Mouse (Mus musculus) frontal cortex, adult (tissue): ENCODE results near the gene Gm49396.

Experiments used
- ATAC-seq: cut with Nextera tagmentation; 2 replicates; pipeline ENCODE4 v1.9.2; 2017; ENCODE audit warnings: mild to moderate bottlenecking, moderate library complexity, mixed read lengths; ENCODE audit not compliant: low TSS enrichment

The Gm49396 gene

GRCm38 (mm10) chr7:30552102-30553020, 10.8 kb upstream of the Gm49396 start, which contains the start of the genes Hspb6 and Proser3:
TSS of gene Hspb6 (plus strand) at chr7:30552178.
TSS of gene Proser3 (minus strand) at chr7:30552299.
- ATAC-seq = peak; percentile 85

- 0 out of 2 replicates have a peak, but pooled peaks have one; percentile 14 for ATAC-seq
These were observed 10.0 kb upstream of the Gm49396 start for GRCm38 (mm10) chr7:30553021-30553589.

- ATAC-seq = no peak
These were observed 9.1 kb upstream of the Gm49396 start for GRCm38 (mm10) chr7:30553810-30554584.

DNA sequence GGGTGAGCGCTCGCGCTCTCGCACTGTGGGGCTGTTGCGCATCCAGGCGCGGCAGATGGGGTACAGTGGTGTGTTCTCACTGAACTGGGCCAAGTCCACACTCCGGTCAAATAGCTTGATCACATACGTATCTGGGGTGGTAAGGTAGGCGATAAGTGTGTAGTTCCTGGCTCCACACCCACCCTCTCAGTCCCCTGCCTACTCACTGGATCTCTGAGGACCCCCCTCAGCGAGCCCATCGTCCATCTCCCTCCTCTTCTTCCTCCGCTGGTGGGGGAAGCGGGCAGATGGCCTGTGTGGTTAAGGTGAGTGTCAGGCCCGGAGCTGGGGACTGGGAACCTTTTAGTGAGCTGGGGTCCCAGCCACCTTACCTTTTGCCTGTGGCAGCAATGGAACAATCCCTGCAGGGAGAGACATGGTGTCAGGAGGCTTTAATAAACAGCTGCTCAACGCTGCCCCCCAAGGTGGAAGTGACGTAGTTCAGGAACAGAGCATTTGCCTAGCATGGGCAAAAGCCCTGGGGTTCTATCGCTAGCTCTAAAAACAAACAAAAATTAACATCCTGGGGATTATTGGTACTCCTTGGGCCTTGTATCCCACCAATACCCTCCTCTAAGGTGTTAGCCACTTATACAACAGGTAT, 6.1 kb upstream of the Gm49396 start:
- no peak for ATAC-seq

DNA sequence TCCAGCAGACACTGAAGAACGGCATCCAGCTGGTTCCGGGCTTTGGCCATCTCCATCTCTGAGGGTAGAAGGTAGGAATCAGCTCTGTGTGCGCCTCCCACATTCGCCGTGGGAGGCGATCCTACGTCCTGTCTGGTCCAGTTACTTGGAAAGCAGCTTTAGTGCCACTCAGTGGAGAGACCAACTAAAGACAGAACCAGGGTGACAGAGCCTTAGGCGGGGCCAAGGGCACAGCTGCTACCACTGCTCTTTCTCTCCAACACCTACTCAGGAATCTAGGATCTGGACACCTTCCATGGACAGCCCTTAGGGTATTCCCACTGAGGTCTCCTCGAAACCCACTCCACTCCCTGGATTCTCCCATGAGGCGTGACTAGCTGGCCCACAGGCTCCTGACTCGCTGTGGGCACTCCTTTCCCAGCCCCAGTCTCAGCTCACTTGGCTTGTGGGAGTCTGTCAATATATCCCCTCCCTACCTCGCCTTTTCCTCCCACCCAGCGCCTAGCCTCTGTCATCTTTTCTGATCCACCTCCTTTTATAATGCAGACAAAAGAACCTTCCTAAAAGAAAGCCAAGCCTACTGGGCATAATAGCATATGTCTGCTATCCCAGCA, 5.1 kb upstream of the Gm49396 start:
- no peak for ATAC-seq

DNA sequence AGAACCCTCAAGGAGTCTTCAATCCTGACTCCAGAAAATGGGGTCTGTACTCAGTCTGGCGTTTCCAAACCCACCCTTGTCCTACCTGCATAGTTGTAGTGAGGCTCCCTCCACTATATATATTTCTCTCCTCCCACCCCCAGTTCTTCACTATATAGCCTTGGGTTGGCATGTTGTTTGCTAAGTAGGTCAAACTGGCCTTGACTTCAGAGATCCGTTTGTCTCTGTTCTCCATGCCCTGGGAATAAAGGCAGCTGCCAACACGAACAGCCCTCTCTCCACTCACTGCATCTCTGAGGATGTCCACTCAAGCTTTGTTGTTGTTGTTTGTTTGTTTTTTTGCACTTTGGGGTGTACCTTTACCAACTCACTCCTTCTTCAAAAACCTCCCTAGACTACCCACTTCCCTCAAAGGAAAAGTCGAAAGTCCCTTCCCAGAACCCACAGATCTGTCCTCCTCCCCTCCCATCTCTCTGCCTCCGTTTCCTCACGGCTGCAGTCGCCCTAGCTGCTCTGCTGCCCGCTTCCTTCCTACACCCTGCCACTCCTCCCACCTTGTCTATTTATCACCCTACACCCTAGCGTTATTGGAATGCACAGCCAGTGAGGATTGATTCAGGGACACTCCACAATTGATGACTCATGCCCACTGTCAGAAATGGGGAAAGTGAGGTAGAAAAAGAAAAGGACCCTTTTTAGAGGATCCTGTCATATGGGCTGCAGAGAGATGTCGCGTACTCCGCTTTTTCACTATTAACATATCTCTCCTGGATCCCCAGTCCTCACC, 4.3 kb upstream of the Gm49396 start:
- no peak for ATAC-seq

GRCm38 (mm10) chr7:30559443-30559954, 3.6 kb upstream of the Gm49396 start, which contains the start of gene Lin37:
TSS of gene Lin37 (minus strand) at chr7:30559838.
- peak; percentile 76 for ATAC-seq

GRCm38 (mm10) chr7:30560296-30560695, 2.8 kb upstream of the Gm49396 start:
- no peak for ATAC-seq

GRCm38 (mm10) chr7:30562526-30563116, 523 bp upstream of the Gm49396 start:
- ATAC-seq = no peak

GRCm38 (mm10) chr7:30563906-30564280, 749 bp downstream of the Gm49396 start:
- ATAC-seq = no peak

GRCm38 (mm10) chr7:30564970-30565571, 1.9 kb downstream of the Gm49396 start, which contains the start of gene Igflr1:
TSS of gene Igflr1 (plus strand) at chr7:30565427.
- no peak for ATAC-seq

DNA sequence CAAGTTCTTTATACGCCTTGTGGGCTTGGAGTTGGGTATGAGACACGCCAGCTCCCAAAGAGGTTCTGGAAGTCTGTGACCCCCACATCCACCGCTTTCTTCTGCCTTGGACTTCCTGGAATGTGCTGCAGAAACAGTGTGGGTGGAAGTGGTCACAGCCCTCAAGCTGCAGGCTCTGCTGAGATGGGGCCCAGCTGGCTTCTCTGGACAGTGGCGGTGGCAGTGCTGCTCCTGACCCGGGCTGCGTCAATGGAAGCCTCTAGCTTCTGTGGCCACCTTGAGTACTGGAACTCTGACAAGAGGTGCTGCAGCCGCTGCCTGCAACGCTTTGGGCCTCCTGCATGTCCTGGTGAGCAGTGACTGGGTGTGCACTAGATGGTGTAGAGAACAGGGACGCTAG, 2.9 kb downstream of the Gm49396 start:
- ATAC-seq = no peak

GRCm38 (mm10) chr7:30567555-30567954, 4.4 kb downstream of the Gm49396 start:
- no peak for ATAC-seq

GRCm38 (mm10) chr7:30572389-30572788, 9.2 kb downstream of the Gm49396 start:
- ATAC-seq = no peak

DNA sequence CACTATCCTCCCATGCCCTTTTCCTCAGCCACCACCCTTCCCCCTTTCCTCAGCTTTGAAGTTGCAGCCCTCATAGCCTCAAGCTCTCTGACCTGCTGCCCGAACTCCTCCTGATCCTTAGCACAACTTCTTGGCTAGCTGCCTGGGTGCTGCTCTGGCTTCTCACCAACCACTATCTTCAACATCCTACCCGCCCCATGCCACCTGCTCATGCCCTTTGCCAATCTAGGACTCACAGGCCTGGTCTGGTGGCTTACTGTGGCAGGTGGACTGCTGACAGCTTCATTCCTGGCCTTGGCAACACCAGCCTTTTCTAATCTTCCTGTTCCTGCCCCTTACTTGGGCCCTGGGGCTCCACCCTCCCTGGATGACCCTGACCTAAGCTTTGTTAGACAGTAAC, 9.8 kb downstream of the Gm49396 start:
- no peak for ATAC-seq

DNA sequence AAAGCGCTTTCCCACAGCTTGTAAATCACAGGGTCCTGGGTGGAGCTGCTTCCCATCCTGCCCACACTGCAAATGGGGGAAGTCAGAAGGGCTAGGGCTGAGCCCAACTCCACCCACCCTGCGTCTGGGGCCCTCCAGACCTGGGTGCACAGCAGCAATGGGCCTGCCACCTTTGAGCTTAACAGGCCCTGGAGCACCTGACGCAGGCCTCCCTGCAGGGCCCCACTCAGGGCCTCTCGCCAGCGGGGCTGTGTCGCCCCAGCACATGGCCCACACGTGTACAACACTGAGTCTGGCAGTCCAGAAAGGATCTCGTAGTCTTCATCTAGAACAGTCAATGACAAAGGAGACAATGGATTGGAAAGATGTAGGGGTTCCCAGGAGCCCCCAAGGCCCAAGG, 16.8 kb downstream of the Gm49396 start:
- no peak for ATAC-seq

- no peak for ATAC-seq
These were observed 18.4 kb downstream of the Gm49396 start for GRCm38 (mm10) chr7:30581547-30581946.

- ATAC-seq = no peak
These were observed 21.2 kb downstream of the Gm49396 start for GRCm38 (mm10) chr7:30584339-30584738.

GRCm38 (mm10) chr7:30585170-30585569, 22.0 kb downstream of the Gm49396 start:
- no peak for ATAC-seq
